Mouse (Mus musculus) lung, embryonic 16.5 days (tissue): ENCODE results near the gene Ube2n. TPM values are rescaled to one million over a fixed set of nuclear protein-coding genes. Genes with fewer than 3 reads are reported as not detected.

ENCODE experiments used
- ATAC-seq: fragments of 200-750 bp; cut with Nextera tagmentation; 2 replicates; pipeline ENCODE4 v1.8.0; 2017; ENCODE audit warnings: low read depth, mild to moderate bottlenecking, moderate library complexity
- H3K27ac ChIP-seq: fragments of 300-500 bp; sonication (generic); 2 replicates; pipeline ENCODE4 v1.5.1; 2014; ENCODE audit warnings: mild to moderate bottlenecking, control low read depth, low read length
- H3K27me3 ChIP-seq: fragments of 300-500 bp; sonication (generic); 2 replicates; pipeline ENCODE4 v1.6.1; 2014; ENCODE audit warnings: low read depth, low read length, mixed read lengths; ENCODE audit not compliant: control insufficient read depth, insufficient read depth
- H3K36me3 ChIP-seq: fragments of 300-500 bp; sonication (generic); 2 replicates; pipeline ENCODE4 v1.6.1; 2014; ENCODE audit warnings: low read length; ENCODE audit not compliant: control insufficient read depth, insufficient read depth
- H3K4me1 ChIP-seq: fragments of 300-500 bp; sonication (generic); replicated peaks from 2 replicates; pipeline ENCODE4 v1.6.1; 2014; ENCODE audit warnings: low read length, mixed read lengths; ENCODE audit not compliant: control insufficient read depth, insufficient read depth
- H3K4me2 ChIP-seq: fragments of 300-500 bp; sonication (generic); 2 replicates; pipeline ENCODE4 v1.6.1; 2014; ENCODE audit warnings: low read depth, low read length, control low read depth
- H3K4me3 ChIP-seq: fragments of 300-500 bp; sonication (generic); 2 replicates; pipeline ENCODE4 v1.5.1; 2014; ENCODE audit warnings: mild to moderate bottlenecking, low read length, control low read depth
- H3K9ac ChIP-seq: fragments of 300-500 bp; sonication (generic); 2 replicates; pipeline ENCODE4 v1.6.1; 2014; ENCODE audit warnings: low read length, control low read depth
- H3K9me3 ChIP-seq: fragments of 300-500 bp; sonication (generic); 2 replicates; pipeline ENCODE4 v1.6.1; 2016; ENCODE audit warnings: low read length; ENCODE audit not compliant: control insufficient read depth
- whole genome bisulfite sequencing: fragments of 180-500 bp; shearing (Covaris S2); extraction: QIAGEN DNeasy Blood & Tissue Kit; methylation state at CpG from one replicate; pipeline ENCODE4 v1.1.7; 2014; 5-methylcytosine and 5-hydroxymethylcytosine counted together
- polyA plus RNA-seq: library from polyadenylated mRNA; unstranded; fragments of >200 nt; fragmentation: Nextera tagmentation; extraction: Ambion mirVana; gene quantifications from 2 replicates; pipeline ENCODE4 v1.2.1, GENCODE M21; 2015

The Ube2n gene
- polyA plus RNA-seq, 1 experiment from 2014 or later, result 360 TPM

DNA sequence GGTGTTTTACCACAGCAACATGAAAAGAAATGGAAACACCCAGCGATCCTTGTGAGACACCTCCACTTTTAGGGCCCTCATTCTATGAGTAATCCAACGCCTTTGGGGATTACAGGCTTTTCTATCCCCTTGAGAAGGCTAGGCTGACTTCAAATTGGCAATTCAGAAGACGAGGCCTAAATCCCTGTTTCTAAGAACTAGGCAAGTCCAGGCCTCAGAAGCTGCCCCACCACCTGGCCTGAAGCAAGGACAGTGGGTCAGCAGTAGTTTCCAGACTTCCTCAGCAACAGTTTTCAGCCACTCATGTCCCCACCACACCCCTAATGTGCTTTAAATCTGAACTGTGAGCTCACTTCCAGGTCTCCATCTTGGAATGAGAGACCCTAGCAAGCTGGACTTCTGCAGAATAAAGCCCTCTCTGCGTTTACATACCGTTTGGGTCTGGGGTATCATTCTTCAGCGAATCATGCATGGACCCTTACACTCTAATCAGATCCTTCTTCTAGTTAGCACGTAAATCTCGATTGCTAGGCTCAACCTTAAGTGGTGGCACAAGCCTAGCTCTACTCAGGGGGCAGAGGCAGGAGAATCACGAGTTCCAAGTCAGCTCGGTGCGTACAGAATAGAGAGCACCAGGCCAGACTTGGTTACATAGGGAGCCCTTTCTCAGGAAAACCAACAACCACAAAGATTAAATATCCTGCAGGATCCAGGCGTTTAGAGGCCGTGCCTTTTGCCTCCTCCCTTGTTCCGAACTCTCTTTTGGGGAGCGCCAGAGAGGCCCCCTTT is 983 bp upstream of the Ube2n start:
- Histone ChIP-seq H3K4me2 (peak overlapping the region; percentile 72), H3K27ac (peak overlapping the region; percentile 97), H3K4me1 (peaks cover 13% of the 10 kb centered on the region), H3K9me3 (no peaks in the 10 kb centered on the region; the same call in 1 of the 2 replicates), H3K27me3 (no peaks in the 10 kb centered on the region), H3K9ac (peak overlapping the region; percentile 99), H3K36me3 (no peaks in the 10 kb centered on the region), H3K4me3 (peak overlapping the region; percentile 99)
- 32% methylated on average over 15 of the region's 15 CpGs for WGBS
- ATAC-seq, result peak; percentile 2; the same call in 1 of the 2 replicates

DNA sequence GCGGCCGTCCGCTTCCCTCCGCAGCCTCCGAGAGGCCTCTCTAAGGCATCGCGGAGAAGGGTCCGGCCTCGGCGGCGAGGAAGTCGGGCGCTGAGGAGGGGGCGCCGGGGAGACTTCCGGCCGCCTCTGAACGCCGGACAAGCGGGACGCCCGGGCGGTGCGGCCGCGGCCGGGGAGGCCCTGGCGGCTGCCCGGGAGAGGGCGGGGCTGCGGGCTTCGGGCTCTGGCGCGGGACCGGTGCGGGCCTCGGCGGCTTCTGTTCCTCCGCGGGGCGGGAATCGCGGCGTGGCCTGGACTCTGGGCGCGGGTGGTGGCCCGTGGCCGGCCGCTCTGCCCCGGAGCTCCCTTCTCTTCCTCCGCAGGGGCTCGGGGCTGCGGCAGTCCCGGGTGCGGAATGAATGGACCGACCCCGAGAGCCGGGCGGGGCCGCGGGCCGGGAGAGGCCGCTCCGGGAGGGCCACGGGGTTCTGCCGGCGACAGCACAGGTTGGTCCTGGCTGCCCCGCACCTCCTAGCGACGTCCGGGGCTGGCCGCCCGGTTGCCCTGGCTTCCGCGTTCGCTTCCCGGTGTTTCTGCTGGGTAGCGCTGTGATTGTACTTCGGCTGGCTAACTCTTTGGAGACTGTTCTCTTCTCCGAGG is 467 bp downstream of the Ube2n start:
- ATAC-seq, result peak; percentile 66
- Histone ChIP-seq H3K27ac (peak overlapping the region; percentile 97), H3K36me3 (no peaks in the 10 kb centered on the region), H3K4me3 (peak overlapping the region; percentile 99), H3K4me2 (peak overlapping the region; percentile 71), H3K9me3 (no peaks in the 10 kb centered on the region; the same call in 1 of the 2 replicates), H3K27me3 (no peaks in the 10 kb centered on the region), H3K4me1 (peaks cover 17% of the 10 kb centered on the region), H3K9ac (peak overlapping the region; percentile 99)
- under 1% methylated on average over 41 of the region's 80 CpGs for WGBS

DNA sequence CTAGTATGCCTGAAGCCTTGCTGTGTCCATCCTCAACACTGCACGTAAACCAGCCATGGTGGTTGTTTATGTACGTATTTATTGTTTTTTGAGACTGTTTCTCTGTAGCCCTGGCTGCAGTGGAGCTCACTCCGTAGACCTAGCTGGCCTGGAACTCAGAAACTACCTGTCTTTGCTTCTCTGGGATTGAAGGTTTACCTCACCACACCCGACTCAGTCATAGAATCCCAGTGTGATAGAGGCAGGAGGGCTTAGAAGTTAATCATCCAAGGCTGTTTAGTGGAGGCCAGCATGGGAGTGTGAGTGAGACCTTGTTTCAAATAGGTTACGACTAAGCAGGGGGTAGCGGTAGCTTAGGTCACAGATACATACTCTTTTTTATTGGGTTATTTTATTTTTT is 2.7 kb downstream of the Ube2n start:
- no peak for ATAC-seq
- Histone ChIP-seq H3K9me3 (no peaks in the 10 kb centered on the region), H3K9ac (no peak overlapping the region), H3K4me2 (no peak overlapping the region), H3K27me3 (no peaks in the 10 kb centered on the region), H3K27ac (no peak overlapping the region), H3K4me3 (no peak overlapping the region), H3K36me3 (no peaks in the 10 kb centered on the region; the same call in 1 of the 2 replicates), H3K4me1 (peaks cover 17% of the 10 kb centered on the region)
- 90% methylated on average over 6 of the region's 6 CpGs for WGBS

DNA sequence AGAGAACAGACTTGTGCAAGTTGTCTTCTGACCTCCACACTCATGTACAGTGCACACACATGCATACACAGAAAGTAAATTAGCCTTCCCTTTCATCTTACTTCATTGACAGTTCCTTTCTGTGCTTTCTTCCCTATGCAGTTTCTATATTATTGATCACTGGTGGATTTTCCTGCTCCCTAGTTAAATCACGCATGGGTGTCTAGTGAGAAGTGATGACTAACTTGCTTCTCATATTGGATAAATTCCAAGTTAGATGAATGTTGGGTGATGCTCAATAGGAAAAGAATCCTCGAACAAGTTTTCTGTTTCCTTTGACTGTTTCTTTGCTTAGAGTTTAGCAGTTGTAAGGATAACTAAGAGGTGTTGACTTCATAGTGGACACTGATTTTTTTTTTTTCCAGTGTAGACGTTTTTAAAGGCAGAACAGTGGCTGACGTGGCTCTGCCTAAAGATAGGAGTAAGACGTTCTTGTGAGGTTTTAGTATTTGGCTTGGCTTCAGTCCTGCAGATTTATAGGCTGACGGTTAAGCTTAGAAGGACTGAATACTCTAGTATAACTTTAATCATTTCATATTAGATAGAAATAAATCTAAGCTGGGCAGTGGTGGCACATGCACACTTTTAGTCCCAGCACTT is 10.2 kb downstream of the Ube2n start:
- H3K9ac ChIP-seq, result no peak overlapping the region
- H3K27me3 ChIP-seq, result no peaks in the 10 kb centered on the region
- ATAC-seq, result no peak
- no peak overlapping the region for H3K4me2 ChIP-seq
- H3K27ac ChIP-seq, result peak overlapping the region; percentile 93
- peaks cover 29% of the 10 kb centered on the region for H3K4me1 ChIP-seq
- no peaks in the 10 kb centered on the region; the same call in 1 of the 2 replicates for H3K36me3 ChIP-seq
- WGBS, result 36% methylated on average over 6 of the region's 6 CpGs
- no peaks in the 10 kb centered on the region for H3K9me3 ChIP-seq
- no peak overlapping the region for H3K4me3 ChIP-seq

DNA sequence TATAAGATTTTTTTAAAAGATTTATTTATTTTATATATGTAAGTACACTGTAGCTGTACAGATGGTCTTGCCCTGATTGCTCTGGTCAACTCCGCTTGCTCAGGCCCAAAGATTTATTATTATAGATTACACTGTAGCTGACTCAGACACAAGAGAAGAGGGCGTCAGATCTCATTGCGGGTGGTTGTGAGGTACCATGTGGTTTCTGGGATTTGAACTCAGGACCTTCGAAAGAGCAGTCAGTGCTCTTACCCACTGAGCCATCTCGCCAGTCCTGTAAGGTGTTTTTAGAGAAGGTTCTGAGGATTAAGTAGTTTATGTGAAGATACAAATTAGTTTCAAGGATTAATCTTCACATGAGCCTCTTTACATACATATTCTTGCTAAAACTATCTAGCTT is 10.9 kb downstream of the Ube2n start:
- no peak for ATAC-seq
- Histone ChIP-seq H3K4me3 (no peak overlapping the region), H3K36me3 (no peaks in the 10 kb centered on the region; the same call in 1 of the 2 replicates), H3K9ac (no peak overlapping the region), H3K9me3 (no peaks in the 10 kb centered on the region), H3K27me3 (no peaks in the 10 kb centered on the region), H3K27ac (peak overlapping the region; percentile 93), H3K4me1 (peaks cover 29% of the 10 kb centered on the region), H3K4me2 (no peak overlapping the region)
- 85% methylated on average over 5 of the region's 5 CpGs for WGBS

DNA sequence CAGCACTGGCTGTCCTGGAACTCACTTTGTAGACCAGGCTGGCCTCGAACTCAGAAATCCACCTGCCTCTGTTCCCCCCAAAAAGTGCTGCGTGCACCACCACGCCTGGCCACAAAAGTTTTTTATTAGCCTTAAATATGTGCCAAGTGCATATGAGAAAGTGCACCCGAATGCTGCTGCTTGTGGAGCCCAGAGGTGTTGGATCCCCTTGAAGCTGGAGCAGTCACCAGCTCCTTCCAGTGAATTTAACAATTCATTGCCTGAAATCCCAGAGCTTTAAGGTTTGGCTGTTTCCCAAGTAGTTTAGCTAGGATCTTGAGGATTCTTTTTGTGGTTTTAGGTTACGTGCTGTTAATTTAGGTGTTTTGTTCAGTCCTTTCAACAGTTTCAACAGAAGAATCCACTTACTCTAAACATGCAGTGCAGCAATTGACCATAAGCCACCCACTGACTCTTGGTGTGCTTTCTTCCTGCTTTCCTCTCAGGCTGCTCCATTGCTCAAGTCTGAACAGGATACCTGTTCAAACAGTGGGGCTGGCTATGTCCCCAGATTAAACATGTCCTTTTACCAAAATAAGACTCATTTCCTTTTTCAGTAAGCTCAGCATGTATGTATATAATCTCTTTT is 11.7 kb downstream of the Ube2n start:
- Histone ChIP-seq H3K4me2 (peak overlapping the region; percentile 29; the same call in 1 of the 2 replicates), H3K9me3 (no peaks in the 10 kb centered on the region), H3K4me3 (no peak overlapping the region), H3K27ac (peak overlapping the region; percentile 93), H3K27me3 (no peaks in the 10 kb centered on the region), H3K36me3 (no peaks in the 10 kb centered on the region; the same call in 1 of the 2 replicates), H3K4me1 (peaks cover 29% of the 10 kb centered on the region), H3K9ac (peak overlapping the region; percentile 15; the same call in 1 of the 2 replicates)
- 52% methylated on average over 5 of the region's 5 CpGs for WGBS
- ATAC-seq, result peak; percentile 87

DNA sequence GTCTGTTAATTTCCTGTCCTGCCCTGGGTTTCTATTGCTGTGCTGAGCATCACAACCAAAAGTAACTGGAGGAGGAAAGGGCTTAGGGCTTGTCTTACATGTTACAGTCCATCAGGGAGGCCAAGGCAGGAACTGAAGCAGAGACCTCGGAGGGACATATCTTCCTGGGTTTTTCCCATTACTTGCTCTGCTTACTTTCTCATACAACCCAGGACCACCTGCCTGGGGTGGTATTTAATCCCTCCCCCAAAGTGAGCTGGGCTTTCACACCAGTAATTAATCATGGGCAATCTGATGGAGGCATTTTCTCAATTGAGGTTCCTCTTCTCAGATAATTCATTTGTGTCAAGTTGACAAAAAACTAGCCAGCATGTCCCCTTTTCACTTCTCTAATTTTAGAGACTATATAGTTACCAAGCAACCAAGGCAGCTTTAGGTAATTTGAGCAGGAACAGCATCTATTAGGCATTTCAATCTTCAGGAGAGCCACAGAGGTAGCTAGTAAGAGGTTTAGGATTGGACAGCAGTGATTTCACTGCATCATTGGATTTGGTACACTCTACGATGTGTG is 15.7 kb downstream of the Ube2n start:
- Histone ChIP-seq H3K27me3 (no peaks in the 10 kb centered on the region), H3K9ac (no peak overlapping the region), H3K36me3 (no peaks in the 10 kb centered on the region), H3K4me3 (no peak overlapping the region), H3K4me2 (no peak overlapping the region), H3K27ac (no peak overlapping the region), H3K4me1 (peaks cover 21% of the 10 kb centered on the region), H3K9me3 (no peaks in the 10 kb centered on the region)
- ATAC-seq, result no peak
- WGBS, result 76% methylated on average over 2 of the region's 2 CpGs

DNA sequence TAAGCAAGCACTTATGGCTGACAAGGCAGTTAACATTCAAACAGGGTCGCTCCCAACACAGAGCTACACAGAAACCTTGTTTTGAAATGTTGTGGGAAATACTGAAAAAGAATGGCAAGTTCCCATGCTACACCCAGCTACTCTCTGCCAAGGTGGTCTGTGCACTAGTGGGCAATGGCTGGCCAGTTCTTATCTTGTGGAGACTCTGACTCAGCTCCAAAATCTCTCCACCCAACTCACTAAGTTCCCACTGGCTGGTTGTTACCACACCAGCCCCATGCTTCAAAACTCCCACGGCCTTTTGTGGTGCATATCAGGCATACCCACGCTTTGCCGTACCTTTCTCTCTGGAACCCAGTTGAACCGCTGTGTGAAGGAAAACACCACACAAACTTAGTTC is 18.0 kb downstream of the Ube2n start:
- no peak for ATAC-seq

More for the DNA sequence above, 18.0 kb downstream of the Ube2n start:
- WGBS, result 88% methylated on average over 5 of the region's 5 CpGs
- Histone ChIP-seq H3K36me3 (no peaks in the 10 kb centered on the region), H3K4me3 (no peak overlapping the region), H3K4me1 (peaks cover 13% of the 10 kb centered on the region), H3K9ac (no peak overlapping the region), H3K4me2 (no peak overlapping the region), H3K9me3 (no peaks in the 10 kb centered on the region), H3K27ac (no peak overlapping the region), H3K27me3 (no peaks in the 10 kb centered on the region)
